Mouse (Mus musculus) left cerebral cortex, adult 2 months (tissue): ENCODE measurements around the gene Dok4. TPM values are rescaled to one million over a fixed set of nuclear protein-coding genes. Genes with fewer than 3 reads are reported as not detected.

Experiments
- DNase-seq, 2 experiments: peaks; one replicate each; pipeline ENCODE4 v3.0.0; 2021 to 2022; ENCODE audit warnings: low spot score in 2 of 2, mixed read lengths in 1 of 2; ENCODE audit errors: extremely low spot score in 1 of 2
- H3K27ac ChIP-seq: fragments of 200-600 bp; 2 replicates; pipeline ENCODE4 v1.8.1; 2022
- H3K4me3 ChIP-seq: fragments of 200-600 bp; 2 replicates; pipeline ENCODE4 v1.8.1; 2022
- CTCF ChIP-seq: fragments of 200-600 bp; IDR thresholded peaks from 2 replicates; pipeline ENCODE4 v1.8.1; 2022; ENCODE audit warnings: antibody characterized with exemption, mild to moderate bottlenecking, moderate library complexity
- intact Hi-C: fragments of 180-260 bp; cut with DNase I; formaldehyde crosslinking; loops from one replicate; pipeline ENCODE4 v1.15.1; 2025
- total RNA-seq, 2 experiments: library from RNA; stranded (reverse); gene quantifications; 2 replicates each; pipeline ENCODE4 v1.2.3; 2021

The Dok4 gene
- total RNA-seq, 2 experiments from 2014 or later, result 17.6 to 19.2 TPM

GRCm38 (mm10) chr8:94828284-94828683 is 47.8 kb downstream of the Dok4 start:
- no peak for TF ChIP-seq CTCF
- H3K27ac ChIP-seq, result no peak overlapping the region
- intact Hi-C loops, result no loop called here
- H3K4me3 ChIP-seq, result no peak overlapping the region
- no peak for DNase-seq

GRCm38 (mm10) chr8:94826210-94826609 is 49.9 kb downstream of the Dok4 start:
- Histone ChIP-seq H3K27ac (no peak overlapping the region), H3K4me3 (no peak overlapping the region)
- TF ChIP-seq CTCF, result no peak
- DNase-seq, result no peak
- intact Hi-C loops, result no loop called here

GRCm38 (mm10) chr8:94825170-94825569 is 51.0 kb downstream of the Dok4 start:
- Histone ChIP-seq H3K27ac (no peak overlapping the region), H3K4me3 (no peak overlapping the region)
- DNase-seq, result no peak
- no peak for TF ChIP-seq CTCF
- intact Hi-C loops, result no loop called here

GRCm38 (mm10) chr8:94822637-94823560 is 53.2 kb downstream of the Dok4 start:
- intact Hi-C loops, result no loop called here
- Histone ChIP-seq H3K27ac (peak overlapping the region; percentile 41), H3K4me3 (no peak overlapping the region)
- peak; percentile 79 for TF ChIP-seq CTCF
- DNase-seq, result peak; percentile 62 to 71

GRCm38 (mm10) chr8:94821381-94821780 is 54.7 kb downstream of the Dok4 start:
- Histone ChIP-seq H3K4me3 (no peak overlapping the region), H3K27ac (no peak overlapping the region)
- TF ChIP-seq CTCF, result no peak
- no peak for DNase-seq
- intact Hi-C loops, result no loop called here

- intact Hi-C loops, result no loop called here
These were observed 55.6 kb downstream of the Dok4 start for GRCm38 (mm10) chr8:94820553-94820952.

GRCm38 (mm10) chr8:94819671-94820179 is 56.4 kb downstream of the Dok4 start:
- no peak overlapping the region for H3K27ac ChIP-seq
- intact Hi-C loops, result loop anchor here (10.0 kb wide), 1 partner anchor 295 kb away; no protein-coding TSS in a partner anchor
- H3K4me3 ChIP-seq, result no peak overlapping the region
- DNase-seq, result no peak
- no peak for TF ChIP-seq CTCF

More at GRCm38 (mm10) chr8:94820553-94820952, 55.6 kb downstream of the Dok4 start:
- no peak overlapping the region for H3K4me3 ChIP-seq
- DNase-seq, result no peak
- no peak overlapping the region for H3K27ac ChIP-seq
- TF ChIP-seq CTCF, result no peak

- Histone ChIP-seq H3K4me3 (no peak overlapping the region), H3K27ac (no peak overlapping the region)
- no peak for TF ChIP-seq CTCF
- DNase-seq, result no peak
- intact Hi-C loops, result loop anchor here (10.0 kb wide), 1 partner anchor 293 kb away; no protein-coding TSS in a partner anchor
These were observed 58.2 kb downstream of the Dok4 start for GRCm38 (mm10) chr8:94817933-94818332.

GRCm38 (mm10) chr8:94814556-94814955 is 61.6 kb downstream of the Dok4 start:
- intact Hi-C loops, result loop anchor here (2.0 to 10.0 kb wide), 3 partner anchors 94 to 290 kb away; partner anchors contain the start of genes Fam192a and Rspry1
- H3K4me3 ChIP-seq, result no peak overlapping the region
- no peak overlapping the region for H3K27ac ChIP-seq
- no peak for DNase-seq
- TF ChIP-seq CTCF, result peak; percentile 80

Other genes with a start within 250 kb of the Dok4 start
- 100 to 1,000 TPM; 147 TPM for gene Arl2bp, start 209.7 kb downstream of the Dok4 start, total RNA-seq
- 10 to 100 TPM; 27.3 to 30.0 TPM for gene Pllp, start 180.1 kb downstream of the Dok4 start, total RNA-seq
- under 1 TPM in 1 of 2 experiments, not detected in 1; 0.14 TPM for gene Ccl22, start 130.7 kb downstream of the Dok4 start, total RNA-seq
- gene Cx3cl1, start 104.3 kb downstream of the Dok4 start, total RNA-seq, result 100 to 1,000 TPM; 658 to 661 TPM
- gene Ccl17, start 65.9 kb downstream of the Dok4 start, total RNA-seq, result 1 to 10 TPM; 4.6 to 7.9 TPM
- 10 to 100 TPM; 84.5 to 89.1 TPM for gene Coq9, start 38.0 kb downstream of the Dok4 start, total RNA-seq
- 10 to 100 TPM; 71.4 to 76.8 TPM for gene Ciapin1, start 38.0 kb downstream of the Dok4 start, total RNA-seq
- 10 to 100 TPM; 72.1 to 79.8 TPM for gene Polr2c, start 18.9 kb downstream of the Dok4 start, total RNA-seq
- gene Ccdc102a, start 41.8 kb upstream of the Dok4 start, total RNA-seq, result 1 to 10 TPM; 1.6 to 2.0 TPM
- not detected for gene Adgrg5, start 47.4 kb upstream of the Dok4 start, total RNA-seq
- gene Adgrg1, start 98.4 kb upstream of the Dok4 start, total RNA-seq, result 10 to 100 TPM; 77.6 to 86.8 TPM
- gene Adgrg3, start 141.4 kb upstream of the Dok4 start, total RNA-seq, result under 1 TPM; 0.23 to 0.32 TPM
- 1 to 10 TPM in 1 of 2 experiments, under 1 TPM in 1; 0.75 to 1.1 TPM for gene Drc7, start 178.8 kb upstream of the Dok4 start, total RNA-seq
- 10 to 100 TPM; 37.6 to 46.2 TPM for gene Katnb1, start 204.9 kb upstream of the Dok4 start, total RNA-seq